Mouse (Mus musculus) fibroblast of lung, adult 2 months (primary cell): ENCODE results near the gene Rhbdd2.
"Not testable (repeated sequence)": the region's sequence is repeated elsewhere in the genome, so short reads cannot be mapped to it uniquely, and the experiment has no call there.

Experiments used
- DNase-seq: peaks from one replicate; pipeline ENCODE4 v3.0.0-alpha.2; 2011; ENCODE audit warnings: low read depth

Gene Rhbdd2

GRCm38 (mm10) chr5:135632117-135632796, at the start of gene Rhbdd2:
TSS of gene Rhbdd2 (plus strand) at chr5:135632618.
- peak; percentile 90 for DNase-seq

DNA sequence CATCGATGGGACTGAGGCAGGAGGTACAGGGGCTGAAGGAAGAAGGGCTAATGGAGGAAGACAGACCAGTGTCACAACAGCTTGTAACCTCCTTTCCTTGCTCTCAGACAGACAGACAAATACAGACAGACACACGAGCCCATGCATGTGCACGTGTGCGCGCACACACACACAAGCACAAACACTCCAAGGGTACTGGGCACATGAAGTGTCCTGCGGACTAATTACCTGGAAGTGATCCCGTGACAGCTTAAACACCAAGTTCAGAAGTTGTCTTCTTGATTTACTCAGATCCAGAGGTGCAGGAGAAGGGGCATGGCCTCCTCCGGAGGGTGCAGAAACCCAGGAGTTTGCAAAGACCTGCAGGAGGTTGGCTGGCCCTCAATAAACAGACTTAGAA, 46.7 kb upstream of the Rhbdd2 start:
- DNase-seq, result no peak

GRCm38 (mm10) chr5:135587764-135588163, 44.7 kb upstream of the Rhbdd2 start:
- DNase-seq, result no peak

DNA sequence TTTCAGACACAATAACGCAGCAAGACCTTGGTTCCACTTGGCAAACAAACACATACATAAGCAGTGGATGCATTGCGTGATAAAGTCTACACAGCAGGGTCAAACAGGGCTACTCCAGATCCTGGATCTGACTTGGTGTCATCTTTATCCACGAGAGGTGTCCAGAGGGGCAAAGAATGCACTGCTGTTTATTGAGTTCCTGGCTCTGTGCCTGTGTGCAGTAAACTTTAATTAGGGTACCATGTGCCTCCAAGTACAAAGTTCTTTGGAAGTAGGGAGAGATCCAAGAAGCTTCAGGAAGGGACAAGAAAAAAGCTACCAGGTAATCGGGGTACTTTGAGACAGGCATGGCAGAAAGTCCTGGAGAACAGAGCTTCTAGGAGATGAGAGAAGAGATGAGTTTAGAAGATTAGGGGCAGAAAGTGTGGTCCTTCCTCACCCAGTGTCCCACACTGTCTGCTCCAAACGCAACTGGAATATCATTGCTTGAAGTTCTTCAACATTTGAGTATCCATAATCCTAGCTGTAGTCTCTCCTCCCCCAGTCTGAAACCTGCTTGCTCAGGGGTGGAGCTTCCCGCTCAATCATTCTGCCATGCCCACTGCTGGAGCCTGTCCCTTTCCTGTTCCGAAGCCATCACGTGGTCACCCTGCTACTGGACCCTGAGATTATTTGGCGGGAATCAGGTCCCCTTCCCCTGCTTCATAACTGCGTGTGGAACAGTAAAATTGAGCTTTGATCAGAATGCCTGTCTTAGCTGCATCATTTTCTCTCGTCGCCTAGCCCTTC, 42.2 kb upstream of the Rhbdd2 start:
- no peak for DNase-seq

GRCm38 (mm10) chr5:135604643-135605042, 27.8 kb upstream of the Rhbdd2 start:
- not testable (repeated sequence) for DNase-seq

- DNase-seq, result not testable (repeated sequence)
These were observed 25.7 kb upstream of the Rhbdd2 start for GRCm38 (mm10) chr5:135606717-135607116.

DNA sequence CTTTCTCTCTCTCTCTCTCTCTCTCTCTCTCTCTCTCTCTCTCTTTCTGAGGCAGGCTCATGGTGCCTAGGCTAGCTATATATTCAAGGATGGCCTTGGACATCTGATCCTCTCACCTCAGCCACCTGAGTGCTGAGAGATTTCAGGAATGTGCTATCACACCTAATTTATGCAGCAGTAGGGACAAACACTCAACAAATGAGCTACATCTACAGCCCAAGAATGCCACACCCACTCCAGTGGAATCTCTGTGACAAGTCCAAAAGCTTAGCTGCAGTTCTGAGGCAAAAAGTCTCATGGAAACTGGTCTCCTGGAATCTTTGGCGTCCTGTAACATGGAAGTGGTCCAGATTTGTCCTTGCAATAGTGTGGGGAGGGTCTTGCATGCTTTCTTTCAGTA, 24.8 kb upstream of the Rhbdd2 start:
- DNase-seq, result no peak

- no peak for DNase-seq
These were observed 22.6 kb upstream of the Rhbdd2 start for GRCm38 (mm10) chr5:135609794-135610193.

DNA sequence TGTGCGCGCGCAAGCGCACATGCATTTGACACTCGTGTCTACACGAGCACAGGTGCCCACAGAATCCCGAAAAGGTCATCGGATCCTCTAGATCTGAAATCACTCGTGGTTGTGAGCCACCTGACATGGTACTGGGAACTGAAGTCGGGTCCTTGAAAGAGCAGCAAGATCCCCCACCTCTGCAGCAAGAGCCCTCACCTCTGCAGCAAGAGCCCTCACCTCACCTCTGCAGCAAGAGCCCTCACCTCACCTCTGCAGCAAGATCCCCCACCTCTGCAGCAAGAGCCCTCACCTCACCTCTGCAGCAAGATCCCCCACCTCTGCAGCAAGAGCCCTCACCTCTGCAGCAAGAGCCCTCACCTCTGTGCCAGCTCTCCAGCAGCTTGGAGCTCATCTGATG, 12.7 kb upstream of the Rhbdd2 start:
- DNase-seq, result not testable (repeated sequence)

GRCm38 (mm10) chr5:135620526-135620925, 11.9 kb upstream of the Rhbdd2 start:
- DNase-seq, result no peak

- DNase-seq, result peak; percentile 61
These were observed 10.7 kb upstream of the Rhbdd2 start for GRCm38 (mm10) chr5:135621725-135622124.

- DNase-seq, result peak; percentile 67
These were observed 9.3 kb upstream of the Rhbdd2 start for GRCm38 (mm10) chr5:135623006-135623563.

- no peak for DNase-seq
These were observed 3.5 kb upstream of the Rhbdd2 start for GRCm38 (mm10) chr5:135628916-135629315.

DNA sequence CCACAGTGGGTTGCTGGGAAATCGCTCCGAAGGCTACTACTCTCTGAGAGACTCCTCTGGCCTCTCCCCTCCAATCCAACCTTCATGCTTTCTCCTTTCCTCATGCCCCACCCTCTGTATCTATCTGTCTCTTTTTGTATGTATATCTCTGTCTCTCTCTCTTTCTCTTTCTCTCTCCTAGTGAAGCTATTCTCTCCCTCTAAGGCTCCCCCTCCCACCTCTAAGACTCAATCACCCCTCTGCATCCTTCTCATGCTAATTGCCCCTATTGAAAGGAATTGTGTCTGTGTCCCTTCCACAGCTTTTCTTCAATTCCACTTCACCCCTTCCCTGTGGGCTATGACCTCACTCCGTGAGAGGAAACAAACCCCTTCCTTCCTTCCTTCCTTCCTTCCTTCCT, 3.0 kb upstream of the Rhbdd2 start:
- no peak for DNase-seq

GRCm38 (mm10) chr5:135630598-135630997, 1.8 kb upstream of the Rhbdd2 start:
- peak; percentile 20 for DNase-seq

GRCm38 (mm10) chr5:135632797-135633144, 353 bp downstream of the Rhbdd2 start:
- DNase-seq, result no peak

DNA sequence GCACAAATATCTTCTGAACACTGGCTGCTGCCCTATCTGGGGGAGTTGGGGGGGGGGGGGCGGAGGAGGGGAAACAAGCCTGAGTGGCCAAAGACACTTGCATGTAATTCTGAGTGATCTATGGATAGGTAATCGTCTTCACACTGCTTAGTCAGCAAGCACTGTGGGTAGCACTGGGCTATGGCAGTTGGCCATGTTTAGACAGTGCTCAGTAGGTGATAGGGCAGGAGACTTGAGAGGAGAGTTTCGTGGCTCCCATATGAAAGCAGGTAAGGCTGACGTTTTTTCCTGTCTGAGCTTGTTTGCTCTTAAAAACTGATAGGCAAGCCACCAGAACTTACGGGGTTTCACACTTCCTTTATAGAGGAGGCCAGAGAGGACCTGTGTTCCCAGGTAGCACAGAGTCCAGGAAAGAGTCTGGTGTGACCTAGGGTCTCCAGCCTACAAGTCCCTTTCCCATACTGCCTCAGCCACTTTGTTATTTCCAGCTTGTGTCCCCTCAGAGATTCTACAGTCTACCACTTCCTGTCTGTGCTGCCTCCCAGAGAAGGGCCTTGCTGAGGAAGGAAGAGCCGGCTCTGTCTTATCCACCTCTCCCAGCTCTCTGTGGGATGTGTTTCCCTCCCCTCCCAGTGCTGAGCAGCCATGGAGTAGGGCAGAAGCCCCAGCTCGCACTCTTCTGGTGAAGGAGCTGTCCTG, 7.5 kb downstream of the Rhbdd2 start:
- DNase-seq, result no peak

DNA sequence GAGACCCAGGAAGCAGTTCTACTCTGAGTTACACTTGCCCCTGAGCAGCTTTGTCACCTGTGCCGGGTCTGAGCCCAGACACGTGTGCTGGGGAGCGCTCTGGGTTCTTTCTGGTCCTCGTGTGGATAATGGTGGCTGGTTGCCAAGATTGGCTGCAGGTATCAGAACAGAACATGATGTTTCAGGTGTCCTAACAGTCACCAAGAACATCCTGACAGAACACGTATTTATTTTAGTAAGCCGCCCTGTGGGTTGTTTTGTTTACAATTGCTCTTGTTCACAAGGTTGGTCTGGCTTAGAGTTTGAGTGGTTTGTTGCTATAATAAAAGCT, 8.0 kb downstream of the Rhbdd2 start:
- no peak for DNase-seq

DNA sequence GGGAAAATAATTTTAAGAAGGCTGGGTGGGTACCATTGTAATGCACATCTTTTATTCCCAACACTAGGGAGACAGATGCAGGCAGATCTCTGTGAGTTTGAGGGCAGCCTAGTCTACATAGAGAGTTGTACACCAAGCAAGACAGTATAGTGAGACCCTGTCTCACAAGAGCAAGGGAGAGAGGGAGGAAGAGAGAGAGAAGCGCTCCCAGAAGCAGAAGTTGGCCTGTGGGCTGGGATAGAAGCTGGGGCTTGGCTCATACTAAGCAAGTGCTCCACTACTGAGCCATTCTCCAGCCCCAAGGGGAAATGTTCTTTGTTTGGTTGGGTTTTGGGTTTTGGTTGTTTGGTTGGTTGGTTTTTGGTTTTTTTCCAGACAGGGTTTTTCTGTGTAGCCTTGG, 8.6 kb downstream of the Rhbdd2 start:
- no peak for DNase-seq

- no peak for DNase-seq
These were observed 10.5 kb downstream of the Rhbdd2 start for GRCm38 (mm10) chr5:135642686-135643551.

GRCm38 (mm10) chr5:135643552-135643842, 11.1 kb downstream of the Rhbdd2 start:
- DNase-seq, result no peak

DNA sequence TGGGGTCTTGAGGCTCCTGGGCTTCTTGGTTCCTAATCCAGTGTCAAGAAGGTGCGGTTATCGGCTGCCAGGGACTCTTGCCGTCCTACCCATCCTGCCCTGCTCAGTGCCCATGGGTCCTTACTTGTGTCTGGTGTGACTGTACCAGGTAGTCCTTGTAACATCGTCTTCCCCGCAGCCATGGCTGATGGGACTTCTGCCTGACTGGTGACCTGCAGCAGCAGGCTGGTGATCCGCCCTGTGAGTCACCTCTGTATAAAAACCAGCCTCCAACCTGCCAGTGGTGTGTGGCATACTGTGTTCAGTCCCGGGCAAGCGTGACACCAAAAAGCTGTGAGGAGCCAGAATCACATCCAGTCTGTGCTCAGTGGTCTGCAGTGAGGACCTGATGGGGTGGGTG, 11.5 kb downstream of the Rhbdd2 start:
- DNase-seq, result no peak
